Mouse (Mus musculus) lung, adult 2 months (tissue): ENCODE data around the gene Cyp8b1.

Experiments
- CTCF ChIP-seq: fragments of 200-500 bp; IDR thresholded peaks from 2 replicates; pipeline ENCODE4 v1.5.1; 2011; ENCODE audit warnings: mild to moderate bottlenecking, low read length, control low read depth; ENCODE audit not compliant: insufficient read depth
- POLR2A ChIP-seq: fragments of 200-500 bp; IDR thresholded peaks from 2 replicates; pipeline ENCODE4 v1.6.1; 2011; ENCODE audit warnings: low read depth, mild to moderate bottlenecking, control low read depth, low read length, borderline replicate concordance; ENCODE audit errors: extremely low read depth

DNA sequence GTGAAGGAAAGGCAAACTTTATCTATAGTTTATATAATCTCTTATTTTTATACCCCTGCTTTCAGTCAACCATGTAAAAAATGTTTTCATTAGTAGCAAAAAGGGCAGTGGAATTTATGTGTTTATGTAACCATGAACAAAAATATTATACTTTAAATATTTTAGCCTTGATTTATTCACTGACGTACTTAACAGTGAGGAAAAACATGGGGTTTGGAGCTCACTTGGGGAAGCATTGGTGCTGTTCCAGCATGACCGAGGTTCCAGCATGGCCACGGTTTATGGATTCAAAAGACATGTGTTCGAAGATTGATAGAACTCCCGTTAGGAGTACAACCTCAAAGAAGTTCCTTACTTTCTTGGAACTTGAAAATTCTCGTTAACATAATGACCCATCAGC, 47.9 kb downstream of the Cyp8b1 start:
- TF ChIP-seq CTCF (no peak), POLR2A (no peak)
